In the genomic region with DNA sequence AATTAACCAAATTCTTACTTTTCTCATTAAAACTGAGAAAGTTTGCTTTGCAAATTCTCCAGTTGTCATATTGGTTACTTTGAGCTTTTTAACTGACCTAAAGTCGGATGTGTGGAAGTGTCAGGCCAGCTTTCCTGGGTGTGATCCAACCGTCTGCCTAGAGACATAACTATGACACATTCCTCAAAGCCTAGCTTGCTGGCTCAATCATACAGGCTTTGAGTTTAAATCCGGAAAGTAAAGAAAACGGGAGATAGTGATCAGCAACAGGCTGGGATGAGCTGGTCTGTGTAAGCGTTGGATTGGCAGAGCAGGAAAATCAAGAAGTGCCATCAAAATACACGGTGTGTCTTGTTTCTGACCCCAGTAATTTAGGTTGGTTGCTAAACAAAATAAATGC, we compare ENCODE assay signal across 10 mouse cellular contexts.
A peak's percentile ranks its signal among the peaks of the same experiment; 100 is the strongest.
DNase-seq lines count a peak whose midpoint lies in the region; ATAC-seq and TF ChIP-seq lines count a peak whose summit lies in the region.
"Had no signal": no experiment of that assay in that cellular context is flagged by ENCODE, and none has a peak within 500 bp of the region (broad histone marks: within the 10 kb centered on the region; RNA-seq: fewer than 3 reads in every experiment).

No protein-coding gene starts in this region.

- 5% methylated on average over 6 of the region's 6 CpGs for WGBS in heart, postnatal 0 days
- 21% methylated on average over 6 of the region's 6 CpGs for WGBS in limb, embryonic 15.5 days

- TF ChIP-seq CTCF in gastrocnemius, adult 2 months (IDR thresholded peaks at IDR 0.05): no peak
- TF ChIP-seq CTCF in heart, postnatal 0 days (IDR thresholded peaks at IDR 0.05; ENCODE audit: low read depth): no peak
- no peak for TF ChIP-seq CTCF in left cerebral cortex, adult 2 months (IDR thresholded peaks at IDR 0.05)

- H3K36me3 ChIP-seq in heart, postnatal 0 days (replicated peaks; ENCODE audit: control insufficient read depth, insufficient read depth, low read length): no peaks in the 10 kb centered on the region
- H3K36me3 ChIP-seq in limb, embryonic 15.5 days: no peaks in the 10 kb centered on the region

- H3K4me1 ChIP-seq in brown adipose tissue, adult 24 weeks (ENCODE audit: control insufficient read depth, insufficient read depth, insufficient read length, low read length): peaks cover 2% of the 10 kb centered on the region; the same call in 1 of the 2 replicates
- H3K4me1 ChIP-seq in heart, postnatal 0 days (ENCODE audit: control insufficient read depth, insufficient read depth): no peaks in the 10 kb centered on the region
- H3K4me1 ChIP-seq in limb, embryonic 15.5 days: peaks cover 7% of the 10 kb centered on the region; the same call in 1 of the 2 replicates

- no peaks in the 10 kb centered on the region for H3K9me3 ChIP-seq in heart, postnatal 0 days (replicated peaks; ENCODE audit: control insufficient read depth, low read length)
- H3K9me3 ChIP-seq in limb, embryonic 15.5 days: no peaks in the 10 kb centered on the region

- H3K9ac ChIP-seq in heart, postnatal 0 days (replicated peaks; ENCODE audit: low read depth, low read length): peak overlapping the region; percentile 39; the same call in 1 of the 2 replicates
- no peak overlapping the region for H3K9ac ChIP-seq in limb, embryonic 15.5 days

- no peak for TF ChIP-seq EP300 in heart, postnatal 0 days (IDR thresholded peaks at IDR 0.05; ENCODE audit: low read depth)

- no peaks in the 10 kb centered on the region for H3K27me3 ChIP-seq in heart, postnatal 0 days (ENCODE audit: control insufficient read depth, insufficient read depth, low read length)
- H3K27me3 ChIP-seq in limb, embryonic 15.5 days: no peaks in the 10 kb centered on the region

- H3K4me2 ChIP-seq in heart, postnatal 0 days (ENCODE audit: low read depth, low read length): peak overlapping the region; percentile 55
- H3K4me2 ChIP-seq in limb, embryonic 15.5 days: peak overlapping the region; percentile 42

- peak; percentile 34 for DNase-seq in gastrocnemius, adult 2 months
- DNase-seq in gastrocnemius, postnatal 25 days: no peak
- peak; percentile 76 for DNase-seq in heart, postnatal 0 days (ENCODE audit: low spot score)
- DNase-seq in left cerebral cortex, adult 2 months (ENCODE audit: extremely low spot score in 1 of 2, low spot score in 2 of 2): no peak
- DNase-seq: cerebellum, adult 2 months; thymus, postnatal 25 days had no signal

- ATAC-seq in heart, postnatal 0 days (ENCODE audit: insufficient read depth, low read depth): peak; percentile 74
- ATAC-seq in limb, embryonic 15.5 days (ENCODE audit: insufficient number of reproducible peaks, low FRiP score, low TSS enrichment, low read depth): no peak
- no peak; the same call in 1 of the 2 replicates for ATAC-seq in frontal cortex, adult (ENCODE audit: low TSS enrichment)
- no peak for ATAC-seq in erythroblast, adult 5-6 weeks (replicated peaks; ENCODE audit: low FRiP score, poor library complexity, severe bottlenecking)

- intact Hi-C loops in gastrocnemius, adult 2 months (cut with DNase I): no loop called here
- intact Hi-C loops in left cerebral cortex, adult 2 months (cut with DNase I): no loop called here

- peak overlapping the region; percentile 79 for H3K27ac ChIP-seq in gastrocnemius, adult 2 months
- peak overlapping the region; percentile 68 for H3K27ac ChIP-seq in brown adipose tissue, adult 24 weeks (replicated peaks; ENCODE audit: low read depth, low read length)
- H3K27ac ChIP-seq in heart, postnatal 0 days (ENCODE audit: low read depth): peak overlapping the region; percentile 69
- peak overlapping the region; percentile 82 for H3K27ac ChIP-seq in limb, embryonic 15.5 days
- no peak overlapping the region for H3K27ac ChIP-seq in left cerebral cortex, adult 2 months

- peak overlapping the region; percentile 65 for H3K4me3 ChIP-seq in gastrocnemius, adult 2 months
- peak overlapping the region; percentile 32 for H3K4me3 ChIP-seq in brown adipose tissue, adult 24 weeks (ENCODE audit: insufficient read depth, low read depth, low read length)
- H3K4me3 ChIP-seq in heart, postnatal 0 days (ENCODE audit: low read depth, low read length): peak overlapping the region; percentile 24
- H3K4me3 ChIP-seq in limb, embryonic 15.5 days: no peak overlapping the region
- H3K4me3 ChIP-seq in left cerebral cortex, adult 2 months: no peak overlapping the region

Comparison
In these comparisons a context has a peak if more than half of its experiments do, and no peak if none do; other contexts are left out.
1. DNase-seq: peak in gastrocnemius, adult 2 months (single experiment) and heart, postnatal 0 days (single experiment); none in gastrocnemius, postnatal 25 days (single experiment) and left cerebral cortex, adult 2 months (0 of 2).
2. H3K4me3 ChIP-seq: peak in gastrocnemius, adult 2 months (single experiment), brown adipose tissue, adult 24 weeks (single experiment) and heart, postnatal 0 days (single experiment); none in limb, embryonic 15.5 days (single experiment) and left cerebral cortex, adult 2 months (single experiment).